Mouse (Mus musculus): ENCODE results near the gene Unc13d. TPM values are rescaled to one million over a fixed set of nuclear protein-coding genes. Genes with fewer than 3 reads are reported as not detected.
A peak's percentile ranks its signal among the peaks of the same experiment; 100 is the strongest.
"Not testable (repeated sequence)": the region's sequence is repeated elsewhere in the genome, so short reads cannot be mapped to it uniquely, and the experiment has no call there.

The Unc13d gene
- polyA plus RNA-seq, 1 experiment from 2014 or later, result 1.5 TPM

GRCm38 (mm10) chr11:116100385-116100784 is 22.6 kb upstream of the Unc13d start:
- peaks cover 69% of the 10 kb centered on the region for H3K4me1 ChIP-seq
- WGBS, result 15% methylated on average over 6 of the region's 6 CpGs
- no peak for ATAC-seq (ENCODE audit: extremely low read depth, insufficient number of reproducible peaks, low FRiP score, low TSS enrichment)
- no peak overlapping the region for H3K4me2 ChIP-seq
- H3K4me3 ChIP-seq, result no peak overlapping the region
- peak overlapping the region; percentile 97 for H3K27ac ChIP-seq (replicated peaks)
- peaks cover 5% of the 10 kb centered on the region for H3K36me3 ChIP-seq
- no peaks in the 10 kb centered on the region for H3K27me3 ChIP-seq (replicated peaks)
- H3K9ac ChIP-seq, result peak overlapping the region; percentile 64
- peaks cover 6% of the 10 kb centered on the region; the same call in 1 of the 2 replicates for H3K9me3 ChIP-seq

GRCm38 (mm10) chr11:116099462-116099861 is 21.7 kb upstream of the Unc13d start:
- peaks cover 60% of the 10 kb centered on the region for H3K4me1 ChIP-seq
- no peak overlapping the region for H3K4me2 ChIP-seq
- peak overlapping the region; percentile 33 for H3K9ac ChIP-seq
- H3K27me3 ChIP-seq (replicated peaks), result no peaks in the 10 kb centered on the region
- peak overlapping the region; percentile 80 for H3K27ac ChIP-seq (replicated peaks)
- H3K9me3 ChIP-seq, result peaks cover 6% of the 10 kb centered on the region; the same call in 1 of the 2 replicates
- H3K36me3 ChIP-seq, result no peaks in the 10 kb centered on the region
- WGBS, result 79% methylated on average over 6 of the region's 6 CpGs
- ATAC-seq (ENCODE audit: extremely low read depth, insufficient number of reproducible peaks, low FRiP score, low TSS enrichment), result no peak
- no peak overlapping the region for H3K4me3 ChIP-seq

GRCm38 (mm10) chr11:116098711-116099460 is 21.1 kb upstream of the Unc13d start:
- ATAC-seq (ENCODE audit: extremely low read depth, insufficient number of reproducible peaks, low FRiP score, low TSS enrichment), result no peak
- WGBS, result 60% methylated on average over 14 of the region's 14 CpGs
- Histone ChIP-seq H3K27ac (replicated peaks) (peak overlapping the region; percentile 80), H3K27me3 (replicated peaks) (no peaks in the 10 kb centered on the region), H3K9me3 (peaks cover 6% of the 10 kb centered on the region; the same call in 1 of the 2 replicates), H3K9ac (peak overlapping the region; percentile 33), H3K4me3 (no peak overlapping the region), H3K4me2 (no peak overlapping the region), H3K36me3 (no peaks in the 10 kb centered on the region), H3K4me1 (peaks cover 58% of the 10 kb centered on the region)

- H3K9me3 ChIP-seq, result peaks cover 6% of the 10 kb centered on the region; the same call in 1 of the 2 replicates
- no peak overlapping the region for H3K4me3 ChIP-seq
- peaks cover 42% of the 10 kb centered on the region for H3K4me1 ChIP-seq
- no peaks in the 10 kb centered on the region for H3K36me3 ChIP-seq
- H3K9ac ChIP-seq, result no peak overlapping the region
- no peak overlapping the region for H3K27ac ChIP-seq (replicated peaks)
- no peaks in the 10 kb centered on the region for H3K27me3 ChIP-seq (replicated peaks)
- WGBS, result 90% methylated on average over 5 of the region's 5 CpGs
- no peak for ATAC-seq (ENCODE audit: extremely low read depth, insufficient number of reproducible peaks, low FRiP score, low TSS enrichment)
- no peak overlapping the region for H3K4me2 ChIP-seq
Observed at GRCm38 (mm10) chr11:116096213-116097108, 18.7 kb upstream of the Unc13d start.

- WGBS, result 58% methylated on average over 3 of the region's 3 CpGs
- Histone ChIP-seq H3K4me2 (no peak overlapping the region), H3K4me1 (peaks cover 33% of the 10 kb centered on the region), H3K9ac (no peak overlapping the region), H3K4me3 (no peak overlapping the region), H3K27ac (replicated peaks) (peak overlapping the region; percentile 46; the same call in 1 of the 2 replicates), H3K27me3 (replicated peaks) (no peaks in the 10 kb centered on the region), H3K9me3 (peaks cover 6% of the 10 kb centered on the region; the same call in 1 of the 2 replicates), H3K36me3 (no peaks in the 10 kb centered on the region)
- no peak for ATAC-seq (ENCODE audit: extremely low read depth, insufficient number of reproducible peaks, low FRiP score, low TSS enrichment)
Observed at GRCm38 (mm10) chr11:116095573-116095972, 17.8 kb upstream of the Unc13d start.

- H3K27me3 ChIP-seq (replicated peaks), result no peaks in the 10 kb centered on the region
- 23% methylated on average over 16 of the region's 16 CpGs for WGBS
- H3K4me3 ChIP-seq, result no peak overlapping the region
- peak overlapping the region; percentile 83 for H3K27ac ChIP-seq (replicated peaks)
- ATAC-seq (ENCODE audit: extremely low read depth, insufficient number of reproducible peaks, low FRiP score, low TSS enrichment), result no peak
- H3K9ac ChIP-seq, result peak overlapping the region; percentile 64; the same call in 1 of the 2 replicates
- H3K4me2 ChIP-seq, result peak overlapping the region; percentile 38
- H3K9me3 ChIP-seq, result peaks cover 6% of the 10 kb centered on the region; the same call in 1 of the 2 replicates
- H3K4me1 ChIP-seq, result peaks cover 17% of the 10 kb centered on the region
- no peaks in the 10 kb centered on the region for H3K36me3 ChIP-seq
Observed at GRCm38 (mm10) chr11:116093771-116094565, 16.2 kb upstream of the Unc13d start.

- H3K4me2 ChIP-seq; H3K27me3 ChIP-seq (replicated peaks); H3K9ac ChIP-seq; ATAC-seq (ENCODE audit: extremely low read depth, insufficient number of reproducible peaks, low FRiP score, low TSS enrichment); H3K9me3 ChIP-seq; H3K36me3 ChIP-seq; H3K4me3 ChIP-seq: not testable (repeated sequence)
- Histone ChIP-seq H3K4me1 (peaks cover 16% of the 10 kb centered on the region), H3K27ac (replicated peaks) (peak overlapping the region; percentile 83)
- WGBS, result 87% methylated on average over 6 of the region's 6 CpGs
Observed at GRCm38 (mm10) chr11:116092959-116093358, 15.2 kb upstream of the Unc13d start.

- WGBS, result 82% methylated on average over 6 of the region's 6 CpGs
- H3K27ac ChIP-seq (replicated peaks), result no peak overlapping the region
- ATAC-seq (ENCODE audit: extremely low read depth, insufficient number of reproducible peaks, low FRiP score, low TSS enrichment), result no peak
- peaks cover 20% of the 10 kb centered on the region for H3K4me1 ChIP-seq
- no peaks in the 10 kb centered on the region for H3K27me3 ChIP-seq (replicated peaks)
- peak overlapping the region; percentile 10; the same call in 1 of the 2 replicates for H3K9ac ChIP-seq
- no peak overlapping the region for H3K4me3 ChIP-seq
- H3K9me3 ChIP-seq, result peaks cover 2% of the 10 kb centered on the region; the same call in 1 of the 2 replicates
- no peak overlapping the region for H3K4me2 ChIP-seq
- no peaks in the 10 kb centered on the region for H3K36me3 ChIP-seq
Observed at GRCm38 (mm10) chr11:116091591-116091990, 13.8 kb upstream of the Unc13d start.

- no peak overlapping the region for H3K27ac ChIP-seq (replicated peaks)
Observed at GRCm38 (mm10) chr11:116089545-116089944, 11.8 kb upstream of the Unc13d start.

GRCm38 (mm10) chr11:116088741-116089394 is 11.1 kb upstream of the Unc13d start:
- Histone ChIP-seq H3K9me3 (no peaks in the 10 kb centered on the region), H3K9ac (no peak overlapping the region), H3K27me3 (replicated peaks) (no peaks in the 10 kb centered on the region), H3K4me3 (no peak overlapping the region), H3K36me3 (peaks cover 12% of the 10 kb centered on the region), H3K4me2 (no peak overlapping the region), H3K27ac (replicated peaks) (peak overlapping the region; percentile 20; the same call in 1 of the 2 replicates), H3K4me1 (peaks cover 37% of the 10 kb centered on the region)
- no peak for ATAC-seq (ENCODE audit: extremely low read depth, insufficient number of reproducible peaks, low FRiP score, low TSS enrichment)
- 67% methylated on average over 11 of the region's 11 CpGs for WGBS

More at GRCm38 (mm10) chr11:116089545-116089944, 11.8 kb upstream of the Unc13d start:
- no peak overlapping the region for H3K4me3 ChIP-seq
- 89% methylated on average over 6 of the region's 6 CpGs for WGBS
- no peak overlapping the region for H3K4me2 ChIP-seq
- ATAC-seq (ENCODE audit: extremely low read depth, insufficient number of reproducible peaks, low FRiP score, low TSS enrichment), result no peak
- H3K4me1 ChIP-seq, result peaks cover 38% of the 10 kb centered on the region
- H3K9me3 ChIP-seq, result no peaks in the 10 kb centered on the region
- H3K9ac ChIP-seq, result no peak overlapping the region
- H3K27me3 ChIP-seq (replicated peaks), result no peaks in the 10 kb centered on the region
- H3K36me3 ChIP-seq, result peaks cover 7% of the 10 kb centered on the region

All from heart, embryonic 13.5 days (tissue).